7 mouse cellular contexts compared by ENCODE assay signal in the genomic region with DNA sequence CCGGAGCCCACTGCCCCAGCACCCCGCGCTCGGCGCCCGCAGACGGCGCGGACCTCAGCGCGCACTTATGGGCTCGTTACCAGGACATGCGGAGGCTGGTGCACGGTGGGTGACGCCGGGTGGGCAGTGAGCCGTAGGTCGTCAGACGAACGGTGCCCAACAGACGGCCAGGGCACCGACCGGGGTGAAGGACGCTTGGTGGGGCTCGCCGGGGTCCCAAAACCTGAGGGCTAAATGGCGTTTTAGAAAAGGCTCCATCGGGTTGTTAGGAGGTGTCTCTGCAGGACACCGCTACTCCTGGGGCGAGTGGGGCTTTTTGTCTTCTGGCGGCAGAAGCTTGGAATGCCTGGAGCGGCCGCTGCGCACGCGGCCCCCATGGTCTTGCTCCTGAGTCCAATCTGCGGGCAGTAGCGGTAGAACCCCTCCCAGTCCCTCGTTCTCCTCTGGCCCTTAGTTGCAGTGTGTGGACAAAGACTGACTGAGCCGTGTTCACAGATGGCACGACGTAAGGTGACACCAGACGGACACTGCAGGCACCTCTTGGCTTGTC. TPM values are rescaled to one million over a fixed set of nuclear protein-coding genes. Genes with fewer than 3 reads are reported as not detected.
DNase-seq lines count a peak whose midpoint lies in the region; ATAC-seq lines count a peak whose summit lies in the region.

No protein-coding gene starts in this region.

- peak overlapping the region; percentile 74 for H3K4me2 ChIP-seq in embryonic facial prominence, embryonic 14.5 days (ENCODE audit: low read depth, low read length)
- peak overlapping the region; percentile 85 for H3K4me2 ChIP-seq in intestine, embryonic 15.5 days (replicated peaks)
- H3K4me2 ChIP-seq in midbrain, embryonic 11.5 days = peak overlapping the region; percentile 85

- peak overlapping the region; percentile 84 for H3K27ac ChIP-seq in embryonic facial prominence, embryonic 14.5 days (replicated peaks; ENCODE audit: low read depth, low read length)
- H3K27ac ChIP-seq in intestine, embryonic 15.5 days = peak overlapping the region; percentile 89; the same call in 1 of the 2 replicates
- H3K27ac ChIP-seq in midbrain, embryonic 11.5 days (ENCODE audit: low read depth, low read length) = peak overlapping the region; percentile 90

- intact Hi-C loops in left cerebral cortex, postnatal 10 days (cut with DNase I) = loop anchor here (5.0 kb wide), 1 partner anchor 66 kb away; no protein-coding TSS in a partner anchor

- H3K4me1 ChIP-seq in embryonic facial prominence, embryonic 14.5 days (ENCODE audit: control insufficient read depth, insufficient read depth, low read length) = peaks cover 49% of the 10 kb centered on the region
- H3K4me1 ChIP-seq in intestine, embryonic 15.5 days (replicated peaks) = peaks cover 41% of the 10 kb centered on the region
- peaks cover 27% of the 10 kb centered on the region for H3K4me1 ChIP-seq in midbrain, embryonic 11.5 days (ENCODE audit: control insufficient read depth, insufficient read depth, low read length)

- WGBS in embryonic facial prominence, embryonic 14.5 days = 1% methylated on average over 39 of the region's 43 CpGs
- WGBS in intestine, embryonic 15.5 days = under 1% methylated on average over 43 of the region's 43 CpGs
- under 1% methylated on average over 43 of the region's 43 CpGs for WGBS in midbrain, embryonic 11.5 days

- ATAC-seq in embryonic facial prominence, embryonic 14.5 days (ENCODE audit: low read depth) = no peak
- ATAC-seq in intestine, embryonic 15.5 days = peak; percentile 6
- ATAC-seq in midbrain, embryonic 11.5 days (ENCODE audit: low FRiP score) = no peak

- DNase-seq in thymus, postnatal 10 days (ENCODE audit: low spot score in 2 of 2) = peak; percentile 16 to 22
- no peak for DNase-seq in thymus, adult 18-20 months
- peak; percentile 54 for DNase-seq in embryonic facial prominence, embryonic 14.5 days (ENCODE audit: low spot score)
- DNase-seq in midbrain, embryonic 11.5 days (ENCODE audit: low spot score, missing footprints) = peak; percentile 93
- no peak for DNase-seq in left cerebral cortex, postnatal 10 days (ENCODE audit: extremely low spot score in 1 of 2, low spot score in 2 of 2)
- DNase-seq in right cerebral cortex, adult 18-20 months = no peak

- H3K9me3 ChIP-seq in embryonic facial prominence, embryonic 14.5 days (ENCODE audit: control insufficient read depth, low read length) = no peaks in the 10 kb centered on the region
- H3K9me3 ChIP-seq in intestine, embryonic 15.5 days = no peaks in the 10 kb centered on the region
- H3K9me3 ChIP-seq in midbrain, embryonic 11.5 days (ENCODE audit: control insufficient read depth, low read length) = no peaks in the 10 kb centered on the region

- H3K9ac ChIP-seq in embryonic facial prominence, embryonic 14.5 days (ENCODE audit: low read depth, low read length) = peak overlapping the region; percentile 90
- H3K9ac ChIP-seq in intestine, embryonic 15.5 days = peak overlapping the region; percentile 90
- H3K9ac ChIP-seq in midbrain, embryonic 11.5 days (ENCODE audit: low read length) = peak overlapping the region; percentile 97

- H3K27me3 ChIP-seq in embryonic facial prominence, embryonic 14.5 days (replicated peaks; ENCODE audit: control insufficient read depth, insufficient read depth, low read length) = no peaks in the 10 kb centered on the region
- no peaks in the 10 kb centered on the region for H3K27me3 ChIP-seq in intestine, embryonic 15.5 days (replicated peaks)
- H3K27me3 ChIP-seq in midbrain, embryonic 11.5 days (ENCODE audit: control insufficient read depth, insufficient read depth, low read length) = no peaks in the 10 kb centered on the region

- peak overlapping the region; percentile 90 for H3K4me3 ChIP-seq in embryonic facial prominence, embryonic 14.5 days (ENCODE audit: low read depth, low read length)
- peak overlapping the region; percentile 84 for H3K4me3 ChIP-seq in intestine, embryonic 15.5 days (replicated peaks)
- H3K4me3 ChIP-seq in midbrain, embryonic 11.5 days (ENCODE audit: low read depth, low read length) = peak overlapping the region; percentile 92

- peaks cover 22% of the 10 kb centered on the region for H3K36me3 ChIP-seq in embryonic facial prominence, embryonic 14.5 days (ENCODE audit: control insufficient read depth, insufficient read depth, low read length)
- H3K36me3 ChIP-seq in intestine, embryonic 15.5 days = peaks cover 18% of the 10 kb centered on the region
- peaks cover 10% of the 10 kb centered on the region for H3K36me3 ChIP-seq in midbrain, embryonic 11.5 days (ENCODE audit: control insufficient read depth, insufficient read depth, low read length)

RNA-seq across cellular contexts. Expression of a gene that starts 0.5 kb away (rescaled TPM):
- polyA plus RNA-seq in embryonic facial prominence, embryonic 14.5 days (2014; fragmentation: Nextera tagmentation; extraction: Ambion mirVana) = 362 and 371 TPM in 2 replicates
- polyA plus RNA-seq in intestine, embryonic 15.5 days (2015; fragmentation: Nextera tagmentation; extraction: Ambion mirVana) = 261 and 315 TPM in 2 replicates
- polyA plus RNA-seq in midbrain, embryonic 11.5 days (2014; fragmentation: Nextera tagmentation; extraction: Ambion mirVana) = 457 and 520 TPM in 2 replicates
- 1 to 10 TPM; 6.6 to 8.5 TPM for total RNA-seq in left cerebral cortex, postnatal 10 days (2021)

RNA-seq across cellular contexts. Expression of a gene that starts 2.6 kb away (rescaled TPM):
- 62.3 and 64.8 TPM in 2 replicates for polyA plus RNA-seq in embryonic facial prominence, embryonic 14.5 days (2014; fragmentation: Nextera tagmentation; extraction: Ambion mirVana)
- polyA plus RNA-seq in intestine, embryonic 15.5 days (2015; fragmentation: Nextera tagmentation; extraction: Ambion mirVana) = 90.1 TPM in 2 replicates
- polyA plus RNA-seq in midbrain, embryonic 11.5 days (2014; fragmentation: Nextera tagmentation; extraction: Ambion mirVana) = 54.7 and 56.2 TPM in 2 replicates
- total RNA-seq in left cerebral cortex, postnatal 10 days (2021) = 10 to 100 TPM; 22.9 to 24.9 TPM

RNA-seq across cellular contexts. Expression of a gene that starts 37.1 kb away (rescaled TPM):
- 69.4 and 76.1 TPM in 2 replicates for polyA plus RNA-seq in embryonic facial prominence, embryonic 14.5 days (2014; fragmentation: Nextera tagmentation; extraction: Ambion mirVana)
- 32.3 and 32.5 TPM in 2 replicates for polyA plus RNA-seq in intestine, embryonic 15.5 days (2015; fragmentation: Nextera tagmentation; extraction: Ambion mirVana)
- polyA plus RNA-seq in midbrain, embryonic 11.5 days (2014; fragmentation: Nextera tagmentation; extraction: Ambion mirVana) = 28.6 and 28.7 TPM in 2 replicates
- 10 to 100 TPM; 24.3 to 29.6 TPM for total RNA-seq in left cerebral cortex, postnatal 10 days (2021)

Comparison
In these comparisons a context has a peak if more than half of its experiments do, and no peak if none do; other contexts are left out.
1. DNase-seq: peak in thymus, postnatal 10 days (2 of 2), embryonic facial prominence, embryonic 14.5 days (single experiment) and midbrain, embryonic 11.5 days (single experiment); none in thymus, adult 18-20 months (0 of 2), left cerebral cortex, postnatal 10 days (0 of 2) and right cerebral cortex, adult 18-20 months (single experiment).
2. Peak in every context shown above with its lines, with median percentiles within 50 percentile points of each other: H3K27ac ChIP-seq, H3K4me2 ChIP-seq, H3K4me3 ChIP-seq and H3K9ac ChIP-seq.